Mouse (Mus musculus): Measurements from ENCODE around the gene Kcng3. TPM values are rescaled to one million over a fixed set of nuclear protein-coding genes. Genes with fewer than 3 reads are reported as not detected.
A peak's percentile ranks its signal among the peaks of the same experiment; 100 is the strongest.

Gene Kcng3
- polyA plus RNA-seq (2012; rRNA removed): 0.15 and 0.25 TPM in 2 replicates

DNA sequence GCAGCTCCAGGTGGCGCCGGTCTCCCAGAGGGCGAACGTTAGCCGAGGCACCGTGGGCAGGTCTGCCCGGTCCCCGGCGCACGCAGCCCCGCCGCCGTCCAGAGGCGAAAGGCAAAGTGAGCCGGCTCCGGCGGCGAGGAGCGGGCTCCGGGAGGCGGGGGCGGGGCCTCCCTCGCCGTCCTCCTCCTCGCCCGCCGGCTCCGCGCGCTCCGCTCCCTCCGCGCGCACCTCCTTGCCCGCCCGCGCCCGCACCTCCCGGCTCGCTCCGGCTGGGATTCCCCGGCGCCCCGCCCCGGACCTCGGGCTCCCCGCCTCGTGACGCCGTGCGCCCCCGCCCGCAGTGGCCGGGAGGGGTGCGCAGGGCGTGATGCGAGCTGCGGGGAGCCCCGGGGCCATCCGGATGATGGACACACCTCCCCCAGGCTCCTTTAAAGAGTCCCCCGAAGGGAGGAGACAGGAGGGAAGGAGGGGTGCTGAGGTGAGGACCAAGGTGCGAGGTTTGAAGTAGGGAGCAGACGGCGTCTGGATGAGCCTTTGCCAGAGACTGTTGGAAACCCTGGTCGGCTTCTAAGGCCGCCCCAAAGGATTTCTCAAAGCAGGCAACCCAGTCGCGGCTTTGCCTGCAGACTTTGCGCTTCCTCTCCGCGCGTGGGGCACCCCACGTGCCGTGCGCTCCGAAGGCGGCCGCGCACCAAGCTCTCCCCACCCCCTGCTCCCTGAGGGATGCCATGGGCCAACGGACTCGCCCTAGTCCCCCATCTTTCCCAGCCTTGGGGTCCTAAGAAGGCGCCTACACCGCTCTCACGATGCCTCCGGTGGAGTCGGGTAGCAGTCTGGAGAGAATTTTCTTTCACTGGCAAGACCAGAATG lies at the start of gene Kcng3:
TSS of gene Kcng3 (minus strand) at position 113 of the 870 bp plus-strand sequence.
- Histone ChIP-seq H3K27me3 (ENCODE audit: control insufficient read depth, insufficient read depth, low read length) (peaks cover 9% of the 10 kb centered on the region; the same call in 1 of the 2 replicates), H3K27ac (ENCODE audit: insufficient read depth, low read length) (no peak within 1 kb of the TSS), H3K4me3 (replicated peaks; ENCODE audit: insufficient read depth, low read depth, low read length) (peak within 1 kb of the TSS; percentile 23), H3K4me1 (ENCODE audit: control insufficient read depth, insufficient read depth, low read length) (no peaks in the 10 kb centered on the region)
- TF ChIP-seq CTCF (IDR thresholded peaks at IDR 0.05; ENCODE audit: borderline replicate concordance, insufficient read depth, low read depth, low read length) (no peak), POLR2A (IDR thresholded peaks at IDR 0.05; ENCODE audit: borderline replicate concordance, insufficient read depth, low read length) (no peak)
- WGBS: under 1% methylated on average over 85 of the region's 86 CpGs
- peak in 1 of 2 experiments; percentile 16 for DNase-seq

DNA sequence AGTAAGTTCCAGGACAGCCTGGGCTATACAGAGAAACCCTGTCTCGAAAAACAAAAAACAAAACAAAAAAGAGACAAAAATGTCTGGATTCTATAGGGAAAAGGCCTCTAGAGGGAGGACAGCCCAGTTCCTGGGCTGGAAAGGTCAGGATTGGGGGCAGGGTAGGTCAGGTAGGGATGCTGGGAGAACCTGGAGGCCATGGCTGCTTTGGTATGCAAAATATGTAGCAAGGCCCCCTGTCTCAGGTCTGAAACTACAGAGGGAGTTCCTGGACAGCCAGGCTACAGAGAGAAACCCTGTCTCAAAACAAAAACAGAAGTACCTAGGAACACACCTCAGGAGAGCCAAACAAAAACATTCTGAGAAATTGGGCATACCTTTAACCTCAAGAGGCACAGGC lies 45.7 kb upstream of the Kcng3 start:
- WGBS: 88% methylated on average over 1 of the region's 1 CpGs
- TF ChIP-seq CTCF (IDR thresholded peaks at IDR 0.05; ENCODE audit: borderline replicate concordance, insufficient read depth, low read depth, low read length) (no peak), POLR2A (IDR thresholded peaks at IDR 0.05; ENCODE audit: borderline replicate concordance, insufficient read depth, low read length) (no peak)
- no peaks in the 10 kb centered on the region for H3K27me3 ChIP-seq (ENCODE audit: control insufficient read depth, insufficient read depth, low read length)
- no peak overlapping the region for H3K4me3 ChIP-seq (replicated peaks; ENCODE audit: insufficient read depth, low read depth, low read length)
- no peak overlapping the region for H3K27ac ChIP-seq (ENCODE audit: insufficient read depth, low read length)
- no peak for DNase-seq
- H3K4me1 ChIP-seq (ENCODE audit: control insufficient read depth, insufficient read depth, low read length): no peaks in the 10 kb centered on the region

DNA sequence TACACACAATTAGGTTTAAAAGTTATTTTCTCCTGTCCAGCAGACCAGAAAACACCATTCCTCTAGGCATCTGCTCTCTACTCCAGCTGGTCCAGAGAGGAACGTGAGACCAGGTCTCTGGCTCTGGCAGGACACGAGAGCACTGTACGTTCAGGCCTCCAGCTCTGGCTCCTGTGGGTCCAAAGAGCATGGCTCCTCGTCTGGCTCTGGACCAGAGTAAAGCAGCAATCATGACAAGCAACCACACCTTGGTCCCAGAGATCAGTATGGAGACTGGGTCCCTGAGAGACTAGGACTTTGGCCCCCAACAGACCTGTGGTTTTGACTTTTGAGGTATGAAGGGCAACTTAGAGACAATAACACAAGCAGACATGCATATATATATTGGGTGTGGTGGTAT lies 41.0 kb upstream of the Kcng3 start:
- no peak for TF ChIP-seq POLR2A (IDR thresholded peaks at IDR 0.05; ENCODE audit: borderline replicate concordance, insufficient read depth, low read length)
- no peak for TF ChIP-seq CTCF (IDR thresholded peaks at IDR 0.05; ENCODE audit: borderline replicate concordance, insufficient read depth, low read depth, low read length)
- Histone ChIP-seq H3K27ac (ENCODE audit: insufficient read depth, low read length) (no peak overlapping the region), H3K4me3 (replicated peaks; ENCODE audit: insufficient read depth, low read depth, low read length) (no peak overlapping the region), H3K27me3 (ENCODE audit: control insufficient read depth, insufficient read depth, low read length) (no peaks in the 10 kb centered on the region), H3K4me1 (ENCODE audit: control insufficient read depth, insufficient read depth, low read length) (no peaks in the 10 kb centered on the region)
- 67% methylated on average over 4 of the region's 4 CpGs for WGBS
- no peak for DNase-seq

DNA sequence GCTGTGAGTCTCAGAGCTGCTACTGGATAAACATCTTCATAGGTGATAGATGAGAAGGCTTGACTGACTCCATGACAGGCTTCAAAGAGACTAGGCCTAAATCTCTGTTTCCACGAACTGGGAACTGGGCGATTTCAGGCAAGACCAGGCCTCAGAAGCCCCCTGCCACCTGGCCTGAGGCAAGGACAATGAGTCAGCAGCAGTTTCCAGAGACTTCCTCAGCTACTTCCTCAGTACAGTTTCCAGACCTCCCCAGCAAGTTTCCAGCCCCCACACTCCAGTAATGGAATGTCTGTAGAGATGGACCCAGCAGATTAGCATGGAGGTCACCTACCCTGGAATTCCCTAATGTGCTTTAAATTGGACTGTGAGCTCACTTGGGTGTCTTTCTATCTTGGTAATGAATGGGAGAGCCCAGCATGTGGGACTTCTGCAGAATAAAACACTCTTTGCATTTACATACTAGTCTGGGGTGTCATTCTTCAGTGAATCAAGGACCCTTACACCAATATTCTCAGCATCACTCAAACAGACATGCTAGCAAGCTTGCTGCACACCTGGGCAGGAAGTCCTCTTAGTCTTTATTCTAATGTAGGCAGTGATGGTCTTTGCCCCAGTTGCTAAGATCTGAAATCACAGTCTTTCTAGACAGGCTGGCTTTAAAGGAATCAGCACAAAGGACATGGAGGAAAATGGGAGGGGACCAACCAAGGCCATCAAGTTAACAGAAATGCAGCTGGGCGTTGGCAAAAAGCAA lies 36.4 kb upstream of the Kcng3 start:
- Histone ChIP-seq H3K4me1 (ENCODE audit: control insufficient read depth, insufficient read depth, low read length) (no peaks in the 10 kb centered on the region), H3K4me3 (replicated peaks; ENCODE audit: insufficient read depth, low read depth, low read length) (no peak overlapping the region), H3K27me3 (ENCODE audit: control insufficient read depth, insufficient read depth, low read length) (no peaks in the 10 kb centered on the region), H3K27ac (ENCODE audit: insufficient read depth, low read length) (no peak overlapping the region)
- DNase-seq: no peak
- TF ChIP-seq CTCF (IDR thresholded peaks at IDR 0.05; ENCODE audit: borderline replicate concordance, insufficient read depth, low read depth, low read length): no peak
- WGBS: 92% methylated on average over 3 of the region's 3 CpGs

DNA sequence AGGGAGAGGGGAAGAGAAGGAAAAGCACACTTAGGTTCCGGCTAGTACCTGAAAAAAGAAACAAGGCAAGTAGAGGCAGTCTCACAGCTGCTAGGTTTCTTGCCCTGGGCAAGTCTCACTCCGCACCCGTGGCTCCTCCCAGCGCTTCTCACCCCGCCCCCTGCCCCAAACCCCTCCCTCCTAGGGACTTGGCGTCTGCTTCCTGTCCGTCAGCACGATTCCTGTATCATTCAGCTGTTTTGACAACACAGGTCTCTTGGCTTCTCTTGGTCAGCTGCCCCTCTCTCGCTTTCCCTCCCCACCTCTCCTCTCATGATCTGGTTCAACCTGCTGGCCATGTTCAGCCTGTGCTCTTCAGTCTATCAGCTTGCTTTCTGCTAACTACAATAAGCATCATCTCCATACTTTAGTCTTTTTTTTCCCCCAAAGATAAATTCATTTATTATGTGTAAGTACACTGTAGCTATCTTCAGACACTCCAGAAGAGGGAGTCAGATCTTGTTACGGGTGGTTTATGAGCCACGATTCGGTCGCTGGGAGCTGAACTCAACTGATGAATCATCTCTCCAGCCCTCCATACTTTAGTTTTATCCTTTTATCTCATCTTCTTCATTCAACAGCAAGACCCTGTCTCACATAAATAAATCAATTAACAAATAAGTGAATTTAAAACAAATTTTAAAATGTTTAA lies 35.0 kb upstream of the Kcng3 start:
- WGBS: 82% methylated on average over 13 of the region's 13 CpGs
- Histone ChIP-seq H3K27ac (ENCODE audit: insufficient read depth, low read length) (no peak overlapping the region), H3K4me3 (replicated peaks; ENCODE audit: insufficient read depth, low read depth, low read length) (no peak overlapping the region), H3K27me3 (ENCODE audit: control insufficient read depth, insufficient read depth, low read length) (no peaks in the 10 kb centered on the region), H3K4me1 (ENCODE audit: control insufficient read depth, insufficient read depth, low read length) (no peaks in the 10 kb centered on the region)
- TF ChIP-seq POLR2A (IDR thresholded peaks at IDR 0.05; ENCODE audit: borderline replicate concordance, insufficient read depth, low read length): no peak
- TF ChIP-seq CTCF (IDR thresholded peaks at IDR 0.05; ENCODE audit: borderline replicate concordance, insufficient read depth, low read depth, low read length): no peak
- DNase-seq: no peak

GRCm38 (mm10) chr17:83664761-83665160 lies 33.1 kb upstream of the Kcng3 start:
- no peak for DNase-seq
- Histone ChIP-seq H3K4me1 (ENCODE audit: control insufficient read depth, insufficient read depth, low read length) (no peaks in the 10 kb centered on the region), H3K4me3 (replicated peaks; ENCODE audit: insufficient read depth, low read depth, low read length) (no peak overlapping the region), H3K27me3 (ENCODE audit: control insufficient read depth, insufficient read depth, low read length) (no peaks in the 10 kb centered on the region), H3K27ac (ENCODE audit: insufficient read depth, low read length) (no peak overlapping the region)
- WGBS: 45% methylated on average over 8 of the region's 8 CpGs
- TF ChIP-seq POLR2A (IDR thresholded peaks at IDR 0.05; ENCODE audit: borderline replicate concordance, insufficient read depth, low read length) (no peak), CTCF (IDR thresholded peaks at IDR 0.05; ENCODE audit: borderline replicate concordance, insufficient read depth, low read depth, low read length) (no peak)

DNA sequence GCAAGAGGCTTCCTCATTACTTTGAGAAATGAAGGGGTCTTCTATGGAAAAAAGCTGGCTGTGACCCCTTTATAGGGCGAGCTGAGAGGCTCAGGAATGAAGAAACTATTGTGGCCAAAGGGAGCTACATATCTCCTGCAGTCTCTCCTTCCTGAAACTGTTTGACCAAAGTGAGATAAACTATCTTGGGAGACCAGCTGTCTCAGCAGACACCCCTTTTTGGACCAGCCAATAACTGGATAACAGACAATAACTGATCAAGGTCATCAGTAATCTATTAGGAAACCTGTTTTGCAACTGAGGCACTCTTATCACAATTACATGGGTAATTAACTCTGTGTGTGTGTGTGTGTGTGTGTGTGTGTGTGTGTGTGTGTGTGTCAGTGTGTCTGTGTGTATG lies 27.2 kb upstream of the Kcng3 start:
- 59% methylated on average over 1 of the region's 1 CpGs for WGBS
- TF ChIP-seq POLR2A (IDR thresholded peaks at IDR 0.05; ENCODE audit: borderline replicate concordance, insufficient read depth, low read length) (no peak), CTCF (IDR thresholded peaks at IDR 0.05; ENCODE audit: borderline replicate concordance, insufficient read depth, low read depth, low read length) (no peak)
- no peak for DNase-seq
- no peak overlapping the region for H3K27ac ChIP-seq (ENCODE audit: insufficient read depth, low read length)
- H3K4me3 ChIP-seq (replicated peaks; ENCODE audit: insufficient read depth, low read depth, low read length): no peak overlapping the region
- no peaks in the 10 kb centered on the region for H3K4me1 ChIP-seq (ENCODE audit: control insufficient read depth, insufficient read depth, low read length)
- H3K27me3 ChIP-seq (ENCODE audit: control insufficient read depth, insufficient read depth, low read length): no peaks in the 10 kb centered on the region
